Comparison of ENCODE assay signal across 23 mouse cellular contexts in genomic region chr1:191375644-191375998, GRCm38 (mm10). TPM values are rescaled to one million over a fixed set of nuclear protein-coding genes. Genes with fewer than 3 reads are reported as not detected.
DNase-seq lines count a peak whose midpoint lies in the region; ATAC-seq and TF ChIP-seq lines count a peak whose summit lies in the region.
"Had no signal": no experiment of that assay in that cellular context is flagged by ENCODE, and none has a peak within 500 bp of the region (broad histone marks: within the 10 kb centered on the region; RNA-seq: fewer than 3 reads in every experiment).

No protein-coding gene starts in this region.

- no peak overlapping the region for H3K9ac ChIP-seq in heart, embryonic 16.5 days (ENCODE audit: low read length)
- peak overlapping the region; percentile 31; the same call in 1 of the 2 replicates for H3K9ac ChIP-seq in MEL (ENCODE audit: control insufficient read depth, low read depth, low read length, poor library complexity, severe bottlenecking)
- H3K9ac ChIP-seq: forebrain, postnatal 0 days; hindbrain, embryonic 12.5 days; limb, embryonic 15.5 days; midbrain, embryonic 12.5 days had no signal

- no peak for TF ChIP-seq EP300 in MEL (IDR thresholded peaks at IDR 0.05; ENCODE audit: low read depth in 1 of 2, low read length in 2 of 2)

- H3K4me2 ChIP-seq in heart, embryonic 16.5 days (ENCODE audit: low read depth, low read length): 0 out of 2 replicates have a peak overlapping the region, but pooled peaks have one; percentile 26
- H3K4me2 ChIP-seq: hindbrain, embryonic 12.5 days; limb, embryonic 15.5 days; midbrain, embryonic 12.5 days had no signal

- 27% methylated on average over 5 of the region's 5 CpGs for WGBS in heart, embryonic 10.5 days
- 38% methylated on average over 5 of the region's 5 CpGs for WGBS in heart, embryonic 16.5 days
- 79% methylated on average over 5 of the region's 5 CpGs for WGBS in kidney, adult 2 months

- H3K4me1 ChIP-seq in heart, embryonic 10.5 days: peaks cover 21% of the 10 kb centered on the region
- peaks cover 22% of the 10 kb centered on the region for H3K4me1 ChIP-seq in heart, embryonic 16.5 days (ENCODE audit: control insufficient read depth, insufficient read depth, low read length)
- H3K4me1 ChIP-seq in MEL (ENCODE audit: control insufficient read depth in 1 of 2, insufficient read depth in 2 of 2, low read length in 2 of 2): peaks cover 10 to 17% of the 10 kb centered on the region in 2 experiments
- 0 out of 2 replicates have a peak, but pooled peaks cover 2% of the 10 kb centered on the region for H3K4me1 ChIP-seq in kidney, adult 2 months (ENCODE audit: control insufficient read depth, insufficient read depth, low read length)
- H3K4me1 ChIP-seq: embryonic facial prominence, embryonic 10.5 days; hindbrain, embryonic 12.5 days; limb, embryonic 15.5 days; midbrain, embryonic 12.5 days had no signal

- H3K27ac ChIP-seq in heart, embryonic 10.5 days: peak overlapping the region; percentile 36; the same call in 1 of the 2 replicates
- peak overlapping the region; percentile 48 for H3K27ac ChIP-seq in heart, embryonic 16.5 days (ENCODE audit: low read length)
- H3K27ac ChIP-seq in MEL (ENCODE audit: control insufficient read depth, low read depth, low read length): peak overlapping the region; percentile 69
- no peak overlapping the region for H3K27ac ChIP-seq in kidney, adult 2 months (ENCODE audit: insufficient read depth, low read depth, low read length)
- H3K27ac ChIP-seq: embryonic facial prominence, embryonic 10.5 days; hindbrain, embryonic 12.5 days; left cerebral cortex, adult 2 months; limb, embryonic 15.5 days; midbrain, embryonic 12.5 days had no signal

- TF ChIP-seq CTCF in MEL (IDR thresholded peaks at IDR 0.05 in 2 of 3, conservative IDR thresholded peaks at IDR 0.05 in 1 of 3; ENCODE audit: control insufficient read depth in 1 of 3, insufficient read depth in 1 of 3, low read depth in 2 of 3, low read length in 3 of 3, poor library complexity in 1 of 3, severe bottlenecking in 1 of 3): no peak
- no peak for TF ChIP-seq CTCF in kidney, adult 2 months (conservative IDR thresholded peaks at IDR 0.05; ENCODE audit: insufficient read depth, insufficient read length, low read depth, low read length)

- ATAC-seq in heart, embryonic 16.5 days (replicated peaks; ENCODE audit: extremely low read depth, insufficient read depth, low FRiP score): no peak
- ATAC-seq in megakaryocyte progenitor cell, adult 5-6 weeks (replicated peaks; ENCODE audit: poor library complexity): 0 out of 2 replicates have a peak, but pooled peaks have one; percentile 8
- ATAC-seq: forebrain, postnatal 0 days had no signal

- H3K4me3 ChIP-seq in heart, embryonic 10.5 days: peak overlapping the region; percentile 35
- H3K4me3 ChIP-seq in heart, embryonic 16.5 days (ENCODE audit: low read length): no peak overlapping the region
- H3K4me3 ChIP-seq in MEL (ENCODE audit: control insufficient read depth in 1 of 2, insufficient read depth in 1 of 2, low read depth in 2 of 2, low read length in 2 of 2): peak overlapping the region; percentile 14 to 19; a peak in 1 of 4 replicates
- H3K4me3 ChIP-seq in kidney, adult 2 months (ENCODE audit: insufficient read depth, low read depth, low read length): no peak overlapping the region
- H3K4me3 ChIP-seq: embryonic facial prominence, embryonic 10.5 days; hindbrain, embryonic 12.5 days; left cerebral cortex, adult 2 months; limb, embryonic 15.5 days; midbrain, embryonic 12.5 days had no signal

- H3K79me2 ChIP-seq in MEL (ENCODE audit: control insufficient read depth, insufficient read depth, low read length, poor library complexity): peaks cover 20% of the 10 kb centered on the region

- no peak for TF ChIP-seq RAD21 in MEL (IDR thresholded peaks at IDR 0.05; ENCODE audit: low read depth, low read length)

- no peaks in the 10 kb centered on the region for H3K27me3 ChIP-seq in heart, embryonic 10.5 days (ENCODE audit: insufficient read depth, poor library complexity, severe bottlenecking)
- H3K27me3 ChIP-seq in heart, embryonic 16.5 days (ENCODE audit: control insufficient read depth, insufficient read depth, low read length): no peaks in the 10 kb centered on the region
- H3K27me3 ChIP-seq in MEL (ENCODE audit: control insufficient read depth in 1 of 2, insufficient read depth in 2 of 2, low read length in 2 of 2): no peaks in the 10 kb centered on the region
- no peaks in the 10 kb centered on the region for H3K27me3 ChIP-seq in kidney, adult 2 months (replicated peaks; ENCODE audit: control insufficient read depth, insufficient read depth, low read length)
- H3K27me3 ChIP-seq: hindbrain, embryonic 12.5 days; limb, embryonic 15.5 days; midbrain, embryonic 12.5 days had no signal

- TF ChIP-seq POLR2A in MEL (IDR thresholded peaks at IDR 0.05; ENCODE audit: control insufficient read depth in 1 of 2, insufficient read depth in 1 of 2, low read depth in 1 of 2, low read length in 2 of 2, poor library complexity in 1 of 2): no peak
- TF ChIP-seq POLR2A in kidney, adult 2 months (IDR thresholded peaks at IDR 0.05; ENCODE audit: low read depth, low read length): no peak

- H3K36me3 ChIP-seq in heart, embryonic 10.5 days: peaks cover 11% of the 10 kb centered on the region
- H3K36me3 ChIP-seq in heart, embryonic 16.5 days (ENCODE audit: control insufficient read depth, insufficient read depth): 0 out of 2 replicates have a peak, but pooled peaks cover 2% of the 10 kb centered on the region
- H3K36me3 ChIP-seq in MEL (ENCODE audit: control insufficient read depth in 1 of 2, insufficient read depth in 2 of 2, low read length in 2 of 2): peaks cover 0 to 31% of the 10 kb centered on the region in 2 experiments; a peak in 2 of 4 replicates
- peaks cover 2% of the 10 kb centered on the region; the same call in 1 of the 2 replicates for H3K36me3 ChIP-seq in kidney, adult 2 months (ENCODE audit: control insufficient read depth, insufficient read depth, low read length)
- H3K36me3 ChIP-seq: hindbrain, embryonic 12.5 days; limb, embryonic 15.5 days; midbrain, embryonic 12.5 days had no signal

- no peaks in the 10 kb centered on the region for H3K9me3 ChIP-seq in heart, embryonic 10.5 days
- H3K9me3 ChIP-seq in heart, embryonic 16.5 days (replicated peaks; ENCODE audit: control insufficient read depth, low read length): no peaks in the 10 kb centered on the region
- no peaks in the 10 kb centered on the region for H3K9me3 ChIP-seq in MEL (replicated peaks; ENCODE audit: insufficient read depth, low read length)
- H3K9me3 ChIP-seq: embryonic facial prominence, embryonic 10.5 days; hindbrain, embryonic 12.5 days; limb, embryonic 15.5 days; midbrain, embryonic 12.5 days had no signal

- no peak for DNase-seq in heart, embryonic 10.5 days (ENCODE audit: low spot score)
- DNase-seq in heart, adult 8-10 months (ENCODE audit: low spot score): no peak
- DNase-seq in heart, adult 18-20 months: no peak
- DNase-seq in MEL (ENCODE audit: low read depth, low spot score): no peak
- no peak for DNase-seq in kidney, adult 2 months
- DNase-seq: adrenal gland, postnatal 25 days; cerebellum, adult 8-10 months; forebrain, postnatal 0 days; gastrocnemius, postnatal 25 days; kidney, adult 18-20 months; kidney, postnatal 10 days; left cerebral cortex, postnatal 4 days; lung, postnatal 4 days; thymus, adult 2 months; thymus, postnatal 4 days had no signal

TF ChIP-seq in MEL, 35 proteins besides CTCF, POLR2A, EP300 and RAD21:
- 0 out of 2 replicates have a peak, but pooled peaks have one; percentile 0 for TF ChIP-seq TBP (IDR thresholded peaks at IDR 0.05; ENCODE audit: low read depth, low read length)
- TF ChIP-seq ELF1 (IDR thresholded peaks at IDR 0.05; ENCODE audit: low read depth, low read length): 0 out of 2 replicates have a peak, but pooled peaks have one; percentile 13
- TF ChIP-seq MEF2A (IDR thresholded peaks at IDR 0.05; ENCODE audit: extremely low read depth, insufficient replicate concordance, low read depth, low read length, poor library complexity, severe bottlenecking): no peak

RNA-seq across cellular contexts. Expression of gene Ppp2r5a, which starts 27.5 kb away (rescaled TPM):
- polyA plus RNA-seq in heart, embryonic 10.5 days (2016; fragmentation: Nextera tagmentation; extraction: Ambion mirVana): 21.8 and 27.6 TPM in 2 replicates
- total RNA-seq in heart, adult 8-10 months (2022): 10 to 100 TPM; 94.2 to 98.9 (median 97.9) TPM
- 22.8 and 27.2 TPM in 2 replicates for polyA plus RNA-seq in heart, embryonic 16.5 days (2015; fragmentation: Nextera tagmentation; extraction: Ambion mirVana)
- total RNA-seq in heart, adult 18-20 months (2021): 100 to 1,000 TPM; 100 to 110 TPM
- 46.6 and 55.7 TPM in 2 replicates for total RNA-seq in MEL (2012; rRNA removed)
- polyA plus RNA-seq in MEL (2012; ENCODE audit: insufficient read depth in 1 of 2, insufficient read length in 2 of 2, low read depth in 1 of 2, low replicate concordance in 2 of 2, missing spikeins in 1 of 2): 10 to 100 TPM in 1 of 2 experiments, not detected in 1; 48.6 TPM
- total RNA-seq in megakaryocyte progenitor cell, adult 5-6 weeks (2015): 124 and 129 TPM in 2 replicates
- total RNA-seq in megakaryocyte progenitor cell, adult 5-6 weeks (2017): 125 and 139 TPM in 2 replicates
- 69.6 and 73.2 TPM in 2 replicates for polyA plus RNA-seq in kidney, adult 2 months (2012; rRNA removed)

RNA-seq across cellular contexts. Expression of gene Tmem206, which starts 49.9 kb away (rescaled TPM):
- 17.0 and 18.8 TPM in 2 replicates for polyA plus RNA-seq in heart, embryonic 10.5 days (2016; fragmentation: Nextera tagmentation; extraction: Ambion mirVana)
- total RNA-seq in heart, adult 8-10 months (2022): 1 to 10 TPM; 2.6 to 4.2 (median 3.0) TPM
- polyA plus RNA-seq in heart, embryonic 16.5 days (2015; fragmentation: Nextera tagmentation; extraction: Ambion mirVana): 16.5 and 19.4 TPM in 2 replicates
- total RNA-seq in heart, adult 18-20 months (2021): 1 to 10 TPM; 3.1 to 4.0 TPM
- total RNA-seq in MEL (2012; rRNA removed): 12.4 and 14.3 TPM in 2 replicates
- polyA plus RNA-seq in MEL (2012; ENCODE audit: insufficient read depth in 1 of 2, insufficient read length in 2 of 2, low read depth in 1 of 2, low replicate concordance in 2 of 2, missing spikeins in 1 of 2): 10 to 100 TPM in 1 of 2 experiments, not detected in 1; 16.2 TPM
- 20.8 and 23.8 TPM in 2 replicates for total RNA-seq in megakaryocyte progenitor cell, adult 5-6 weeks (2015)
- 22.0 and 25.4 TPM in 2 replicates for total RNA-seq in megakaryocyte progenitor cell, adult 5-6 weeks (2017)
- 22.1 and 22.2 TPM in 2 replicates for polyA plus RNA-seq in kidney, adult 2 months (2012; rRNA removed)

RNA-seq across cellular contexts. Expression of gene Nenf, which starts 57.6 kb away (rescaled TPM):
- 78.2 and 78.6 TPM in 2 replicates for polyA plus RNA-seq in heart, embryonic 10.5 days (2016; fragmentation: Nextera tagmentation; extraction: Ambion mirVana)
- total RNA-seq in heart, adult 8-10 months (2022): 100 to 1,000 TPM in 3 of 4 experiments, 10 to 100 TPM in 1; 90.1 to 115 (median 111) TPM
- 112 and 114 TPM in 2 replicates for polyA plus RNA-seq in heart, embryonic 16.5 days (2015; fragmentation: Nextera tagmentation; extraction: Ambion mirVana)
- total RNA-seq in heart, adult 18-20 months (2021): 100 to 1,000 TPM; 101 to 108 TPM
- 43.3 and 53.2 TPM in 2 replicates for total RNA-seq in MEL (2012; rRNA removed)
- polyA plus RNA-seq in MEL (2012; ENCODE audit: insufficient read depth in 1 of 2, insufficient read length in 2 of 2, low read depth in 1 of 2, low replicate concordance in 2 of 2, missing spikeins in 1 of 2): 10 to 100 TPM in 1 of 2 experiments, not detected in 1; 49.4 TPM
- total RNA-seq in megakaryocyte progenitor cell, adult 5-6 weeks (2015): 23.8 and 29.8 TPM in 2 replicates
- total RNA-seq in megakaryocyte progenitor cell, adult 5-6 weeks (2017): 7.6 and 8.7 TPM in 2 replicates
- polyA plus RNA-seq in kidney, adult 2 months (2012; rRNA removed): 146 and 165 TPM in 2 replicates
- total RNA-seq: neutrophil, adult 5-6 weeks had no signal

Comparison
In these comparisons a context has a peak if more than half of its experiments do, and no peak if none do; other contexts are left out.
1. H3K4me3 ChIP-seq: peak in heart, embryonic 10.5 days (single experiment) and MEL (2 of 2); none in heart, embryonic 16.5 days (single experiment) and kidney, adult 2 months (single experiment).